Mouse (Mus musculus): ENCODE measurements around the gene Smg7.

GRCm38 (mm10) chr1:152913483-152914460, 11.3 kb upstream of the Smg7 start:
- TF ChIP-seq CTCF (IDR thresholded peaks at IDR 0.05; ENCODE audit: low read depth) = no peak
- no peak for TF ChIP-seq EP300 (IDR thresholded peaks at IDR 0.05; ENCODE audit: low read depth)
